Mouse (Mus musculus): ENCODE measurements around the gene Mrgpra6. TPM values are rescaled to one million over a fixed set of nuclear protein-coding genes. Genes with fewer than 3 reads are reported as not detected.

The Mrgpra6 gene
- total RNA-seq, 1 experiment from 2014 or later: not detected

Other genes with a start within 250 kb of the Mrgpra6 start
- gene Uevld, start 246.4 kb downstream of the Mrgpra6 start, total RNA-seq (2017): 20.8 and 22.5 TPM in 2 replicates
- gene Gm9999, start 221.3 kb downstream of the Mrgpra6 start, total RNA-seq (2017): not detected in 2 replicates
- gene Spty2d1, start 196.5 kb downstream of the Mrgpra6 start, total RNA-seq (2017): 42.0 and 43.9 TPM in 2 replicates
- 1.5 and 2.3 TPM in 2 replicates for gene Tmem86a, start 154.3 kb downstream of the Mrgpra6 start, total RNA-seq (2017)
- gene Ptpn5, start 71.2 kb downstream of the Mrgpra6 start, total RNA-seq (2017): 0.31 TPM in 1 of 2 replicates, not detected in the other
- gene Mrgpra9, start 47.9 kb upstream of the Mrgpra6 start, total RNA-seq (2017): not detected in 2 replicates
- gene Mrgpra1, start 149.3 kb upstream of the Mrgpra6 start, total RNA-seq (2017): not detected in 2 replicates
- gene Mrgpra2a, start 247.2 kb upstream of the Mrgpra6 start, total RNA-seq (2017): 3.7 TPM in 1 of 2 replicates, not detected in the other